Mouse (Mus musculus) heart, embryonic 12.5 days (tissue): ENCODE measurements around the gene Spon1. TPM values are rescaled to one million over a fixed set of nuclear protein-coding genes. Genes with fewer than 3 reads are reported as not detected.

Source experiments
- ATAC-seq: fragments of 200-750 bp; cut with Nextera tagmentation; 2 replicates; pipeline ENCODE4 v1.8.0; 2017; ENCODE audit warnings: moderate TSS enrichment, moderate library complexity; ENCODE audit not compliant: insufficient number of reproducible peaks, low FRiP score
- H3K27ac ChIP-seq: fragments of 300-500 bp; sonication (generic); 2 replicates; pipeline ENCODE4 v1.5.1; 2016; ENCODE audit warnings: mild to moderate bottlenecking, moderate library complexity; ENCODE audit not compliant: poor library complexity, severe bottlenecking
- H3K27me3 ChIP-seq: fragments of 300-500 bp; sonication (generic); replicated peaks from 2 replicates; pipeline ENCODE4 v1.6.1; 2016; ENCODE audit warnings: mild to moderate bottlenecking, moderate library complexity
- H3K36me3 ChIP-seq: fragments of 300-500 bp; sonication (generic); 2 replicates; pipeline ENCODE4 v1.6.1; 2016; ENCODE audit warnings: mild to moderate bottlenecking, moderate library complexity
- H3K4me1 ChIP-seq: fragments of 300-500 bp; sonication (generic); replicated peaks from 2 replicates; pipeline ENCODE4 v1.6.1; 2016; ENCODE audit warnings: mild to moderate bottlenecking
- H3K4me2 ChIP-seq: fragments of 300-500 bp; sonication (generic); 2 replicates; pipeline ENCODE4 v1.6.1; 2016; ENCODE audit warnings: mild to moderate bottlenecking, moderate library complexity
- H3K4me3 ChIP-seq: fragments of 300-500 bp; sonication (generic); 2 replicates; pipeline ENCODE4 v1.5.1; 2016; ENCODE audit warnings: mild to moderate bottlenecking
- H3K9ac ChIP-seq: fragments of 300-500 bp; sonication (generic); 2 replicates; pipeline ENCODE4 v1.6.1; 2016; ENCODE audit warnings: mild to moderate bottlenecking, moderate library complexity
- H3K9me3 ChIP-seq: fragments of 300-500 bp; sonication (generic); replicated peaks from 2 replicates; pipeline ENCODE4 v1.6.1; 2016; ENCODE audit warnings: mild to moderate bottlenecking, moderate library complexity
- WGBS: fragments of 180-500 bp; shearing (Covaris S2); methylation state at CpG from one replicate; pipeline ENCODE4 v1.1.7; 2016; 5-methylcytosine and 5-hydroxymethylcytosine counted together
- polyA plus RNA-seq: library from polyadenylated mRNA; unstranded; fragments of >200 nt; fragmentation: Nextera tagmentation; extraction: Ambion mirVana; gene quantifications from 2 replicates; pipeline ENCODE4 v1.2.1, GENCODE M21; 2016

Spon1 gene
- polyA plus RNA-seq, 1 experiment from 2014 or later, result 99.8 TPM

- Histone ChIP-seq H3K36me3 (peaks cover 3% of the 10 kb centered on the region; the same call in 1 of the 2 replicates), H3K9ac (no peak overlapping the region), H3K4me3 (no peak overlapping the region), H3K27ac (no peak overlapping the region), H3K4me2 (no peak overlapping the region), H3K4me1 (peaks cover 17% of the 10 kb centered on the region), H3K27me3 (no peaks in the 10 kb centered on the region), H3K9me3 (no peaks in the 10 kb centered on the region)
- 53% methylated on average over 3 of the region's 3 CpGs for WGBS
- peak; percentile 59; the same call in 1 of the 2 replicates for ATAC-seq
Measured at GRCm38 (mm10) chr7:113903127-113903827, 137.5 kb downstream of the Spon1 start.

GRCm38 (mm10) chr7:113903939-113904338, 138.1 kb downstream of the Spon1 start:
- H3K27ac ChIP-seq, result peak overlapping the region; percentile 17; the same call in 1 of the 2 replicates
- H3K27me3 ChIP-seq, result no peaks in the 10 kb centered on the region
- ATAC-seq, result no peak
- no peak overlapping the region for H3K4me2 ChIP-seq
- H3K9me3 ChIP-seq, result no peaks in the 10 kb centered on the region
- no peak overlapping the region for H3K4me3 ChIP-seq
- no peak overlapping the region for H3K9ac ChIP-seq
- WGBS, result 90% methylated on average over 5 of the region's 5 CpGs
- peaks cover 3% of the 10 kb centered on the region; the same call in 1 of the 2 replicates for H3K36me3 ChIP-seq
- H3K4me1 ChIP-seq, result peaks cover 17% of the 10 kb centered on the region

GRCm38 (mm10) chr7:113904348-113904895, 138.6 kb downstream of the Spon1 start:
- no peak for ATAC-seq
- Histone ChIP-seq H3K9me3 (no peaks in the 10 kb centered on the region), H3K27ac (peak overlapping the region; percentile 17; the same call in 1 of the 2 replicates), H3K27me3 (no peaks in the 10 kb centered on the region), H3K4me3 (no peak overlapping the region), H3K4me1 (peaks cover 21% of the 10 kb centered on the region), H3K9ac (no peak overlapping the region), H3K4me2 (no peak overlapping the region), H3K36me3 (peaks cover 3% of the 10 kb centered on the region; the same call in 1 of the 2 replicates)
- WGBS, result 91% methylated on average over 7 of the region's 7 CpGs

GRCm38 (mm10) chr7:113909161-113909825, 143.5 kb downstream of the Spon1 start:
- Histone ChIP-seq H3K27me3 (no peaks in the 10 kb centered on the region), H3K4me3 (no peak overlapping the region), H3K4me2 (no peak overlapping the region), H3K9me3 (no peaks in the 10 kb centered on the region), H3K36me3 (no peaks in the 10 kb centered on the region), H3K4me1 (peaks cover 7% of the 10 kb centered on the region), H3K27ac (no peak overlapping the region), H3K9ac (no peak overlapping the region)
- WGBS, result 36% methylated on average over 12 of the region's 12 CpGs
- peak; percentile 63; the same call in 1 of the 2 replicates for ATAC-seq

GRCm38 (mm10) chr7:113910856-113911255, 145.1 kb downstream of the Spon1 start:
- Histone ChIP-seq H3K27ac (no peak overlapping the region), H3K36me3 (no peaks in the 10 kb centered on the region), H3K4me2 (no peak overlapping the region), H3K27me3 (no peaks in the 10 kb centered on the region), H3K9me3 (no peaks in the 10 kb centered on the region), H3K4me1 (peaks cover 11% of the 10 kb centered on the region), H3K4me3 (no peak overlapping the region), H3K9ac (no peak overlapping the region)
- no peak for ATAC-seq
- 81% methylated on average over 7 of the region's 7 CpGs for WGBS

GRCm38 (mm10) chr7:113915936-113916335, 150.1 kb downstream of the Spon1 start:
- no peaks in the 10 kb centered on the region for H3K9me3 ChIP-seq
- H3K27ac ChIP-seq, result no peak overlapping the region
- ATAC-seq, result no peak
- H3K4me2 ChIP-seq, result no peak overlapping the region
- WGBS, result 56% methylated on average over 4 of the region's 4 CpGs
- H3K4me1 ChIP-seq, result peaks cover 16% of the 10 kb centered on the region
- no peak overlapping the region for H3K9ac ChIP-seq
- H3K27me3 ChIP-seq, result no peaks in the 10 kb centered on the region
- 0 out of 2 replicates have a peak, but pooled peaks cover 5% of the 10 kb centered on the region for H3K36me3 ChIP-seq
- H3K4me3 ChIP-seq, result no peak overlapping the region

GRCm38 (mm10) chr7:113918916-113919315, 153.1 kb downstream of the Spon1 start:
- no peak for ATAC-seq
- WGBS, result 85% methylated on average over 3 of the region's 3 CpGs

GRCm38 (mm10) chr7:113919505-113919904, 153.7 kb downstream of the Spon1 start:
- H3K4me2 ChIP-seq, result no peak overlapping the region
- no peak for ATAC-seq
- no peak overlapping the region for H3K4me3 ChIP-seq
- no peaks in the 10 kb centered on the region for H3K27me3 ChIP-seq
- no peak overlapping the region for H3K27ac ChIP-seq
- no peaks in the 10 kb centered on the region for H3K9me3 ChIP-seq
- 59% methylated on average over 4 of the region's 4 CpGs for WGBS
- H3K9ac ChIP-seq, result peak overlapping the region; percentile 2; the same call in 1 of the 2 replicates
- H3K36me3 ChIP-seq, result 0 out of 2 replicates have a peak, but pooled peaks cover 7% of the 10 kb centered on the region
- H3K4me1 ChIP-seq, result peaks cover 16% of the 10 kb centered on the region

More at GRCm38 (mm10) chr7:113918916-113919315, 153.1 kb downstream of the Spon1 start:
- no peak overlapping the region for H3K4me3 ChIP-seq
- no peak overlapping the region for H3K9ac ChIP-seq
- no peaks in the 10 kb centered on the region for H3K9me3 ChIP-seq
- no peak overlapping the region for H3K27ac ChIP-seq
- 0 out of 2 replicates have a peak, but pooled peaks cover 7% of the 10 kb centered on the region for H3K36me3 ChIP-seq
- no peak overlapping the region for H3K4me2 ChIP-seq
- no peaks in the 10 kb centered on the region for H3K27me3 ChIP-seq
- peaks cover 16% of the 10 kb centered on the region for H3K4me1 ChIP-seq

GRCm38 (mm10) chr7:113920056-113920455, 154.3 kb downstream of the Spon1 start:
- Histone ChIP-seq H3K27me3 (no peaks in the 10 kb centered on the region), H3K9me3 (no peaks in the 10 kb centered on the region), H3K27ac (no peak overlapping the region), H3K36me3 (0 out of 2 replicates have a peak, but pooled peaks cover 7% of the 10 kb centered on the region), H3K4me1 (peaks cover 16% of the 10 kb centered on the region), H3K9ac (no peak overlapping the region), H3K4me3 (no peak overlapping the region), H3K4me2 (no peak overlapping the region)
- 75% methylated on average over 2 of the region's 2 CpGs for WGBS
- no peak for ATAC-seq

GRCm38 (mm10) chr7:113924561-113924960, 158.8 kb downstream of the Spon1 start:
- H3K9ac ChIP-seq, result no peak overlapping the region
- H3K27ac ChIP-seq, result no peak overlapping the region
- no peaks in the 10 kb centered on the region for H3K9me3 ChIP-seq
- no peak overlapping the region for H3K4me2 ChIP-seq
- no peak for ATAC-seq
- no peaks in the 10 kb centered on the region for H3K27me3 ChIP-seq
- peaks cover 8% of the 10 kb centered on the region for H3K4me1 ChIP-seq
- no peak overlapping the region for H3K4me3 ChIP-seq
- peaks cover 19% of the 10 kb centered on the region; the same call in 1 of the 2 replicates for H3K36me3 ChIP-seq
- WGBS, result 77% methylated on average over 6 of the region's 6 CpGs

GRCm38 (mm10) chr7:113950888-113951287, 185.1 kb downstream of the Spon1 start:
- Histone ChIP-seq H3K4me3 (no peak overlapping the region), H3K27me3 (no peaks in the 10 kb centered on the region), H3K9me3 (no peaks in the 10 kb centered on the region), H3K36me3 (0 out of 2 replicates have a peak, but pooled peaks cover 2% of the 10 kb centered on the region), H3K27ac (no peak overlapping the region), H3K4me2 (no peak overlapping the region), H3K9ac (no peak overlapping the region), H3K4me1 (no peaks in the 10 kb centered on the region)
- ATAC-seq, result no peak
- 87% methylated on average over 7 of the region's 7 CpGs for WGBS
